Mouse (Mus musculus) heart, adult 2 months (tissue): ENCODE measurements around the gene Lrrc56.

ENCODE experiments used
- CTCF ChIP-seq: fragments of 200-600 bp; IDR thresholded peaks from 2 replicates; pipeline ENCODE4 v1.8.1; 2022; ENCODE audit warnings: antibody characterized with exemption, mild to moderate bottlenecking, moderate library complexity
- EP300 ChIP-seq: fragments of 200-500 bp; IDR thresholded peaks from 2 replicates; pipeline ENCODE4 v1.6.1; 2011; ENCODE audit warnings: low read depth, low read length, control low read depth; ENCODE audit not compliant: insufficient read depth
- POLR2A ChIP-seq: fragments of 200-500 bp; IDR thresholded peaks from 2 replicates; pipeline ENCODE4 v1.6.1; 2011; ENCODE audit warnings: mild to moderate bottlenecking, low read depth, low read length, control low read depth; ENCODE audit not compliant: insufficient read depth

DNA sequence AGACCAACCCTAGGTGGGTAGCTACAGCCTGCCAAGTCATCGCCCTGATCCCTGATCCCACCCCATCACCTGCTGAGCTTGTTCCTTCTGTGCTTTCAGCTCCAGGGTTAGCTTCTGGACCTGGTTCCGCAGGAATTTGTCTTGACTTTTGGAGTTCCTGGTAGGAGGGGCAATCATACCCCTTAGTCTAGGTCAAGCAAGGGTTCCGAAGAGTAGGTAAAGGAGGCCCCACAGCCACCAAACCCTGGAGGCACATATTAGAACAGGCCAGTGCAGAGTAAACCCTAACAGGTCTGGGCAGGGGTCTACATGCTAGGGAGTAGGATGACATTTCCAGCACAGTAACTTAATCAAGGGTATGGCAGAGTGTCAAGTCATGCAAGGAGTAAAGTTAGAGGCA is 19.2 kb downstream of the Lrrc56 start:
- TF ChIP-seq CTCF (no peak), POLR2A (no peak), EP300 (no peak)
